Mouse (Mus musculus): Measurements from ENCODE around the gene Apol7c. TPM values are rescaled to one million over a fixed set of nuclear protein-coding genes. Genes with fewer than 3 reads are reported as not detected.
"Not testable (repeated sequence)": the region's sequence is repeated elsewhere in the genome, so short reads cannot be mapped to it uniquely, and the experiment has no call there.

The Apol7c gene
- polyA plus RNA-seq (2015; fragmentation: Nextera tagmentation; extraction: Ambion mirVana) = not detected in 2 replicates

GRCm38 (mm10) chr15:77533216-77533615 is at the start of gene Apol7c:
TSS of gene Apol7c (minus strand) at chr15:77533316.
- Histone ChIP-seq H3K9me3 (replicated peaks) (no peaks in the 10 kb centered on the region), H3K9ac (no peak within 1 kb of the TSS), H3K4me2 (replicated peaks) (no peak within 1 kb of the TSS), H3K27ac (replicated peaks) (no peak within 1 kb of the TSS), H3K4me3 (replicated peaks) (no peak within 1 kb of the TSS), H3K4me1 (no peaks in the 10 kb centered on the region), H3K36me3 (no peaks in the 10 kb centered on the region), H3K27me3 (no peaks in the 10 kb centered on the region)
- ATAC-seq (ENCODE audit: insufficient number of reproducible peaks, low FRiP score, low TSS enrichment, low read depth) = no peak

- 51% methylated on average over 1 of the region's 1 CpGs for WGBS
- no peak overlapping the region for H3K9ac ChIP-seq
- H3K27me3 ChIP-seq = no peaks in the 10 kb centered on the region
Measured at GRCm38 (mm10) chr15:77581681-77582080, 48.6 kb upstream of the Apol7c start.

GRCm38 (mm10) chr15:77579311-77579710 is 46.2 kb upstream of the Apol7c start:
- no peaks in the 10 kb centered on the region for H3K36me3 ChIP-seq
- 88% methylated on average over 4 of the region's 4 CpGs for WGBS
- no peak overlapping the region for H3K4me2 ChIP-seq (replicated peaks)
- no peak overlapping the region for H3K27ac ChIP-seq (replicated peaks)
- no peaks in the 10 kb centered on the region for H3K27me3 ChIP-seq
- H3K9ac ChIP-seq = no peak overlapping the region
- H3K9me3 ChIP-seq (replicated peaks) = no peaks in the 10 kb centered on the region
- ATAC-seq (ENCODE audit: insufficient number of reproducible peaks, low FRiP score, low TSS enrichment, low read depth) = no peak
- no peaks in the 10 kb centered on the region for H3K4me1 ChIP-seq
- no peak overlapping the region for H3K4me3 ChIP-seq (replicated peaks)

More at GRCm38 (mm10) chr15:77581681-77582080, 48.6 kb upstream of the Apol7c start:
- no peak for ATAC-seq (ENCODE audit: insufficient number of reproducible peaks, low FRiP score, low TSS enrichment, low read depth)
- H3K36me3 ChIP-seq = no peaks in the 10 kb centered on the region
- H3K4me3 ChIP-seq (replicated peaks) = no peak overlapping the region
- H3K9me3 ChIP-seq (replicated peaks) = no peaks in the 10 kb centered on the region
- H3K27ac ChIP-seq (replicated peaks) = no peak overlapping the region
- no peaks in the 10 kb centered on the region for H3K4me1 ChIP-seq
- H3K4me2 ChIP-seq (replicated peaks) = no peak overlapping the region

- Histone ChIP-seq H3K27ac (replicated peaks) (no peak overlapping the region), H3K36me3 (no peaks in the 10 kb centered on the region), H3K9me3 (replicated peaks) (no peaks in the 10 kb centered on the region), H3K4me1 (no peaks in the 10 kb centered on the region), H3K4me2 (replicated peaks) (no peak overlapping the region), H3K27me3 (no peaks in the 10 kb centered on the region), H3K9ac (no peak overlapping the region), H3K4me3 (replicated peaks) (no peak overlapping the region)
- WGBS = 94% methylated on average over 2 of the region's 2 CpGs
- ATAC-seq (ENCODE audit: insufficient number of reproducible peaks, low FRiP score, low TSS enrichment, low read depth) = no peak
Measured at GRCm38 (mm10) chr15:77578801-77579200, 45.7 kb upstream of the Apol7c start.

GRCm38 (mm10) chr15:77563219-77563618 is 30.1 kb upstream of the Apol7c start:
- Histone ChIP-seq H3K9ac (no peak overlapping the region), H3K4me3 (replicated peaks) (no peak overlapping the region), H3K9me3 (replicated peaks) (no peaks in the 10 kb centered on the region), H3K4me2 (replicated peaks) (no peak overlapping the region), H3K4me1 (no peaks in the 10 kb centered on the region), H3K36me3 (no peaks in the 10 kb centered on the region), H3K27ac (replicated peaks) (no peak overlapping the region), H3K27me3 (no peaks in the 10 kb centered on the region)
- no peak for ATAC-seq (ENCODE audit: insufficient number of reproducible peaks, low FRiP score, low TSS enrichment, low read depth)

- no peaks in the 10 kb centered on the region for H3K9me3 ChIP-seq (replicated peaks)
- no peak for ATAC-seq (ENCODE audit: insufficient number of reproducible peaks, low FRiP score, low TSS enrichment, low read depth)
- H3K4me2 ChIP-seq (replicated peaks) = no peak within 1 kb of the TSS
- H3K36me3 ChIP-seq = no peaks in the 10 kb centered on the region
- no peak within 1 kb of the TSS for H3K9ac ChIP-seq
- H3K27ac ChIP-seq (replicated peaks) = no peak within 1 kb of the TSS
- no peaks in the 10 kb centered on the region for H3K27me3 ChIP-seq
- H3K4me3 ChIP-seq (replicated peaks) = no peak within 1 kb of the TSS
- H3K4me1 ChIP-seq = no peaks in the 10 kb centered on the region
Measured at GRCm38 (mm10) chr15:77561792-77562191, 28.7 kb upstream of the Apol7c start, which contains the start of gene 1700025B11Rik. TSS of gene 1700025B11Rik (minus strand) at chr15:77561892.

GRCm38 (mm10) chr15:77539221-77539620 is 6.1 kb upstream of the Apol7c start:
- ATAC-seq (ENCODE audit: insufficient number of reproducible peaks, low FRiP score, low TSS enrichment, low read depth); H3K27me3 ChIP-seq; H3K9ac ChIP-seq; H3K4me3 ChIP-seq (replicated peaks); H3K4me2 ChIP-seq (replicated peaks); H3K9me3 ChIP-seq (replicated peaks); H3K36me3 ChIP-seq; H3K4me1 ChIP-seq; H3K27ac ChIP-seq (replicated peaks): not testable (repeated sequence)
- WGBS = 36% methylated on average over 1 of the region's 1 CpGs

- not testable (repeated sequence) for H3K4me3 ChIP-seq (replicated peaks); H3K9ac ChIP-seq; H3K36me3 ChIP-seq; ATAC-seq (ENCODE audit: insufficient number of reproducible peaks, low FRiP score, low TSS enrichment, low read depth); H3K4me2 ChIP-seq (replicated peaks); H3K9me3 ChIP-seq (replicated peaks); H3K27ac ChIP-seq (replicated peaks); H3K4me1 ChIP-seq; H3K27me3 ChIP-seq
- WGBS = 17% methylated on average over 6 of the region's 6 CpGs
Measured at GRCm38 (mm10) chr15:77523186-77523843, 9.8 kb downstream of the Apol7c start.

GRCm38 (mm10) chr15:77520596-77520995 is 12.5 kb downstream of the Apol7c start:
- not testable (repeated sequence) for ATAC-seq (ENCODE audit: insufficient number of reproducible peaks, low FRiP score, low TSS enrichment, low read depth); H3K9me3 ChIP-seq (replicated peaks); H3K36me3 ChIP-seq; H3K27ac ChIP-seq (replicated peaks); H3K9ac ChIP-seq; H3K4me1 ChIP-seq; H3K27me3 ChIP-seq; H3K4me2 ChIP-seq (replicated peaks); H3K4me3 ChIP-seq (replicated peaks)
- 58% methylated on average over 4 of the region's 4 CpGs for WGBS

GRCm38 (mm10) chr15:77507966-77508365 is 25.1 kb downstream of the Apol7c start, which contains the start of gene Apol11a:
TSS of gene Apol11a (plus strand) at chr15:77508271.
- not testable (repeated sequence) for H3K36me3 ChIP-seq; ATAC-seq (ENCODE audit: insufficient number of reproducible peaks, low FRiP score, low TSS enrichment, low read depth); H3K9ac ChIP-seq; H3K9me3 ChIP-seq (replicated peaks); H3K27me3 ChIP-seq; H3K4me2 ChIP-seq (replicated peaks); H3K27ac ChIP-seq (replicated peaks); H3K4me1 ChIP-seq; H3K4me3 ChIP-seq (replicated peaks)

- H3K4me3 ChIP-seq (replicated peaks); H3K9me3 ChIP-seq (replicated peaks); H3K4me1 ChIP-seq; H3K36me3 ChIP-seq; H3K9ac ChIP-seq; ATAC-seq (ENCODE audit: insufficient number of reproducible peaks, low FRiP score, low TSS enrichment, low read depth); H3K27ac ChIP-seq (replicated peaks); H3K4me2 ChIP-seq (replicated peaks); H3K27me3 ChIP-seq: not testable (repeated sequence)
- 56% methylated on average over 1 of the region's 1 CpGs for WGBS
Measured at GRCm38 (mm10) chr15:77494694-77495093, 38.4 kb downstream of the Apol7c start.

GRCm38 (mm10) chr15:77493181-77493580 is 39.9 kb downstream of the Apol7c start:
- not testable (repeated sequence) for H3K9me3 ChIP-seq (replicated peaks); H3K4me1 ChIP-seq; H3K9ac ChIP-seq; H3K27me3 ChIP-seq; H3K27ac ChIP-seq (replicated peaks); ATAC-seq (ENCODE audit: insufficient number of reproducible peaks, low FRiP score, low TSS enrichment, low read depth); H3K4me2 ChIP-seq (replicated peaks); H3K36me3 ChIP-seq; H3K4me3 ChIP-seq (replicated peaks)
- no CpG with 5 or more reads among the region's 1 CpGs for WGBS

Measured in embryonic facial prominence, embryonic 15.5 days (tissue).